Mouse (Mus musculus) liver, embryonic 16.5 days (tissue): ENCODE results near the gene Bik. TPM values are rescaled to one million over a fixed set of nuclear protein-coding genes. Genes with fewer than 3 reads are reported as not detected.

ENCODE experiments used
- ATAC-seq: fragments of 200-750 bp; cut with Nextera tagmentation; 2 replicates; pipeline ENCODE4 v1.8.0; 2017; ENCODE audit warnings: low read depth, mild to moderate bottlenecking, moderate number of reproducible peaks, moderate library complexity
- H3K27ac ChIP-seq: fragments of 300-500 bp; sonication (generic); 2 replicates; pipeline ENCODE4 v1.5.1; 2014; ENCODE audit warnings: mild to moderate bottlenecking, low read length
- H3K27me3 ChIP-seq: fragments of 300-500 bp; sonication (generic); 2 replicates; pipeline ENCODE4 v1.6.1; 2014; ENCODE audit warnings: low read depth, low read length, mixed read lengths; ENCODE audit not compliant: control insufficient read depth, insufficient read depth
- H3K36me3 ChIP-seq: fragments of 300-500 bp; sonication (generic); 2 replicates; pipeline ENCODE4 v1.6.1; 2014; ENCODE audit warnings: mild to moderate bottlenecking; ENCODE audit not compliant: control insufficient read depth, insufficient read depth
- H3K4me1 ChIP-seq: fragments of 300-500 bp; sonication (generic); 2 replicates; pipeline ENCODE4 v1.6.1; 2014; ENCODE audit warnings: low read depth, low read length, mixed read lengths; ENCODE audit not compliant: control insufficient read depth
- H3K4me2 ChIP-seq: fragments of 300-500 bp; sonication (generic); 2 replicates; pipeline ENCODE4 v1.6.1; 2014; ENCODE audit warnings: low read depth, low read length, mixed read lengths
- H3K4me3 ChIP-seq: fragments of 300-500 bp; sonication (generic); 2 replicates; pipeline ENCODE4 v1.5.1; 2014; ENCODE audit warnings: low read depth, mild to moderate bottlenecking, low read length
- H3K9ac ChIP-seq: fragments of 300-500 bp; sonication (generic); 2 replicates; pipeline ENCODE4 v1.6.1; 2014; ENCODE audit warnings: low read depth, low read length
- H3K9me3 ChIP-seq: fragments of 300-500 bp; sonication (generic); replicated peaks from 2 replicates; pipeline ENCODE4 v1.6.1; 2016; ENCODE audit warnings: low read length; ENCODE audit not compliant: control insufficient read depth
- WGBS: fragments of 180-500 bp; shearing (Covaris S2); extraction: QIAGEN DNeasy Blood & Tissue Kit; methylation state at CpG from one replicate; pipeline ENCODE4 v1.1.7; 2014; ENCODE audit not compliant: insufficient replicate concordance; 5-methylcytosine and 5-hydroxymethylcytosine counted together
- polyA plus RNA-seq: library from polyadenylated mRNA; unstranded; fragments of >200 nt; fragmentation: Nextera tagmentation; extraction: Ambion mirVana; gene quantifications from 2 replicates; pipeline ENCODE4 v1.2.1, GENCODE M21; 2015

Gene Bik
- polyA plus RNA-seq, 1 experiment from 2014 or later: 1.8 TPM

GRCm38 (mm10) chr15:83509950-83510804 is 16.5 kb upstream of the Bik start:
- Histone ChIP-seq H3K27ac (no peak overlapping the region), H3K27me3 (no peaks in the 10 kb centered on the region), H3K4me2 (peak overlapping the region; percentile 85), H3K9ac (peak overlapping the region; percentile 50), H3K36me3 (no peaks in the 10 kb centered on the region), H3K4me1 (peaks cover 9% of the 10 kb centered on the region), H3K9me3 (no peaks in the 10 kb centered on the region), H3K4me3 (peak overlapping the region; percentile 61)
- 22% methylated on average over 17 of the region's 17 CpGs for WGBS
- ATAC-seq: peak; percentile 8; the same call in 1 of the 2 replicates

GRCm38 (mm10) chr15:83510805-83511405 is 15.8 kb upstream of the Bik start, which contains the start of gene Ttll1:
TSS of gene Ttll1 (minus strand) at chr15:83510893.
- Histone ChIP-seq H3K27ac (no peak within 1 kb of the TSS), H3K36me3 (no peaks in the 10 kb centered on the region), H3K9ac (peak within 1 kb of the TSS; percentile 50), H3K4me1 (peaks cover 9% of the 10 kb centered on the region), H3K27me3 (no peaks in the 10 kb centered on the region), H3K4me3 (peak within 1 kb of the TSS; percentile 61), H3K4me2 (peak within 1 kb of the TSS; percentile 85), H3K9me3 (no peaks in the 10 kb centered on the region)
- ATAC-seq: peak; percentile 97
- 6% methylated on average over 41 of the region's 41 CpGs for WGBS

- no peak for ATAC-seq
- WGBS: 43% methylated on average over 13 of the region's 13 CpGs
- no peak overlapping the region for H3K27ac ChIP-seq
- H3K27me3 ChIP-seq: no peaks in the 10 kb centered on the region
- no peak overlapping the region for H3K9ac ChIP-seq
- no peak overlapping the region for H3K4me2 ChIP-seq
- H3K4me3 ChIP-seq: no peak overlapping the region
- H3K9me3 ChIP-seq: no peaks in the 10 kb centered on the region
- peaks cover 9% of the 10 kb centered on the region for H3K4me1 ChIP-seq
- H3K36me3 ChIP-seq: no peaks in the 10 kb centered on the region
Observed at GRCm38 (mm10) chr15:83512489-83513281, 14.0 kb upstream of the Bik start.

- Histone ChIP-seq H3K4me2 (no peak overlapping the region), H3K27ac (no peak overlapping the region), H3K4me3 (no peak overlapping the region), H3K9me3 (no peaks in the 10 kb centered on the region), H3K9ac (no peak overlapping the region), H3K36me3 (no peaks in the 10 kb centered on the region), H3K27me3 (no peaks in the 10 kb centered on the region), H3K4me1 (peaks cover 9% of the 10 kb centered on the region)
- WGBS: 53% methylated on average over 5 of the region's 5 CpGs
- ATAC-seq: no peak
Observed at GRCm38 (mm10) chr15:83515018-83515417, 11.6 kb upstream of the Bik start.

GRCm38 (mm10) chr15:83518215-83519048 is 8.2 kb upstream of the Bik start:
- H3K27ac ChIP-seq: no peak overlapping the region
- no peak overlapping the region for H3K9ac ChIP-seq
- no peaks in the 10 kb centered on the region for H3K9me3 ChIP-seq
- peak; percentile 30; the same call in 1 of the 2 replicates for ATAC-seq
- H3K27me3 ChIP-seq: no peaks in the 10 kb centered on the region
- WGBS: 32% methylated on average over 20 of the region's 20 CpGs
- no peaks in the 10 kb centered on the region for H3K36me3 ChIP-seq
- no peak overlapping the region for H3K4me2 ChIP-seq
- peaks cover 3% of the 10 kb centered on the region; the same call in 1 of the 2 replicates for H3K4me1 ChIP-seq
- H3K4me3 ChIP-seq: no peak overlapping the region

GRCm38 (mm10) chr15:83520861-83521382 is 5.7 kb upstream of the Bik start:
- Histone ChIP-seq H3K27ac (no peak overlapping the region), H3K4me3 (no peak overlapping the region), H3K9me3 (no peaks in the 10 kb centered on the region), H3K27me3 (peaks cover 21% of the 10 kb centered on the region), H3K4me2 (no peak overlapping the region), H3K4me1 (peaks cover 8% of the 10 kb centered on the region), H3K36me3 (no peaks in the 10 kb centered on the region), H3K9ac (no peak overlapping the region)
- no peak for ATAC-seq
- WGBS: 63% methylated on average over 6 of the region's 6 CpGs

- Histone ChIP-seq H3K4me3 (no peak overlapping the region), H3K4me1 (peaks cover 17% of the 10 kb centered on the region), H3K36me3 (no peaks in the 10 kb centered on the region), H3K4me2 (no peak overlapping the region), H3K27ac (no peak overlapping the region), H3K9ac (no peak overlapping the region), H3K9me3 (no peaks in the 10 kb centered on the region), H3K27me3 (peaks cover 44% of the 10 kb centered on the region)
- peak; percentile 19; the same call in 1 of the 2 replicates for ATAC-seq
- 33% methylated on average over 7 of the region's 7 CpGs for WGBS
Observed at GRCm38 (mm10) chr15:83523196-83523595, 3.5 kb upstream of the Bik start.
